Comparison of ENCODE assay signal across 8 mouse cellular contexts in the genomic region with DNA sequence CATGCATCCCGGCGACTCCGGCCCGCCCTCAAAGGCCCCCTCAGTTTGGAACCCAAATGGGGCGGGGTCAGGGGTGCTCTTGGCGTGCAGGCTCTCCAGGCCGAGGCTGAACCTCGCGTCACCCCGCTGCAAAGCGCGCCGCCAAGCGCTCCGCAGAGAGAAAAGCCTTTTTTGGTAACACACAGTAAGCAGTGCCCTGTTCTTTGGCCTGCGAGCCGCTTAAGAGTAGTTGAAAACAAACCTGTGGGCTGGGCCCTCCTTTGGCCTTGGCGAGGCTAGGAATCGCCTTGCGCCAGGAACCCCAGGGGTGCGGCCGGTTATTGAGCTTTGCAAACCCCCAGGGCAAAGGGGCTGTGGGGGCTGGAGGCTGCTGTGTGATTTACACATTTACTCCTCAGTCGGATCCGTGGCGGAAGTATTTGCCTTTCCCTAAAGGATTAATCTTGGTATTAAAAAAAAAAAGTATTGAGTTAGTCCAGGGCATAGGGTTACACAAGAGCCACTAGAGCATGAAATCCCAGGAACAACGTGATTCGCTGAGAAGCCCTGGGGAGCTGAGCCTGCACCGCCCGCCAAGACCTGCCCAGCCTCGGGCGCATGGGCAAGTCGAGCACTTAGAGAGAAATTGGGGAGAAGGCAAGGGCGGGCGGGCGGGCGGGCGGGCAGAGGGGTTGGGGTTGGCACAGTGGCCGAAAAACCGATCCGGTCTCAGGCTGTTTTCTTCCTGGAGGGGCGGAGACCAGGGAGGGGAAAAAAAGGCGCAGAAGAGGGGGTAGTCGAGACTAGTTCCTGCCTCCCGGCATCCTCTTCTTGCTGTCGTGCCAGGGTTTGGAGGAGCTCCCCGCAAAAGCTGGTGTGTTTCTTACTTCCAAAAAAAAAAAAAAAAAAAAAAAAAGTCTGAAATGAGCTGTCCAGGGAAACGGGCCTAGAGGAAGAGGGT. TPM values are rescaled to one million over a fixed set of nuclear protein-coding genes. Genes with fewer than 3 reads are reported as not detected.
A peak's percentile ranks its signal among the peaks of the same experiment; 100 is the strongest.
DNase-seq lines count a peak whose midpoint lies in the region; ATAC-seq and TF ChIP-seq lines count a peak whose summit lies in the region.

No protein-coding gene starts in this region.

- DNase-seq in 3134 (ENCODE audit: extremely low read depth, insufficient read length, low spot score), result peak; percentile 94
- peak; percentile 92 for DNase-seq in adrenal gland, adult 2 months
- peak; percentile 73 for DNase-seq in liver, postnatal 0 days

- TF ChIP-seq CTCF in liver, postnatal 0 days (IDR thresholded peaks at IDR 0.05; ENCODE audit: low read depth), result peak; percentile 54
- no peak for TF ChIP-seq CTCF in testis, adult 2 months (IDR thresholded peaks at IDR 0.05; ENCODE audit: control insufficient read depth, insufficient read depth, insufficient replicate concordance, low read depth, low read length)

- no peaks in the 10 kb centered on the region for H3K9me3 ChIP-seq in embryonic facial prominence, embryonic 13.5 days
- no peaks in the 10 kb centered on the region for H3K9me3 ChIP-seq in heart, embryonic 12.5 days (replicated peaks)
- H3K9me3 ChIP-seq in kidney, embryonic 16.5 days (ENCODE audit: low read length), result no peaks in the 10 kb centered on the region
- H3K9me3 ChIP-seq in liver, postnatal 0 days (ENCODE audit: low read length), result no peaks in the 10 kb centered on the region
- H3K9me3 ChIP-seq in neural tube, embryonic 13.5 days, result no peaks in the 10 kb centered on the region

- ATAC-seq in embryonic facial prominence, embryonic 13.5 days (ENCODE audit: insufficient number of reproducible peaks, insufficient read depth, low FRiP score, low TSS enrichment, low read depth), result peak; percentile 71
- ATAC-seq in heart, embryonic 12.5 days (ENCODE audit: insufficient number of reproducible peaks, low FRiP score), result peak; percentile 22; the same call in 1 of the 2 replicates
- ATAC-seq in kidney, embryonic 16.5 days (ENCODE audit: low FRiP score, low TSS enrichment), result peak; percentile 83
- peak; percentile 56 for ATAC-seq in liver, postnatal 0 days
- no peak for ATAC-seq in neural tube, embryonic 13.5 days (ENCODE audit: low read depth)

- H3K4me1 ChIP-seq in embryonic facial prominence, embryonic 13.5 days, result peaks cover 83% of the 10 kb centered on the region
- peaks cover 74% of the 10 kb centered on the region for H3K4me1 ChIP-seq in heart, embryonic 12.5 days (replicated peaks)
- peaks cover 80% of the 10 kb centered on the region for H3K4me1 ChIP-seq in kidney, embryonic 16.5 days (ENCODE audit: insufficient read depth, low read length)
- peaks cover 61% of the 10 kb centered on the region for H3K4me1 ChIP-seq in liver, postnatal 0 days (ENCODE audit: insufficient read depth)
- H3K4me1 ChIP-seq in neural tube, embryonic 13.5 days (replicated peaks), result peaks cover 85% of the 10 kb centered on the region
- H3K4me1 ChIP-seq in testis, adult 2 months (ENCODE audit: control insufficient read depth, insufficient read depth, low read length), result peaks cover 29% of the 10 kb centered on the region

- H3K4me2 ChIP-seq in embryonic facial prominence, embryonic 13.5 days, result peak overlapping the region; percentile 68
- H3K4me2 ChIP-seq in heart, embryonic 12.5 days, result peak overlapping the region; percentile 66
- peak overlapping the region; percentile 45 for H3K4me2 ChIP-seq in kidney, embryonic 16.5 days (replicated peaks; ENCODE audit: low read depth, low read length)
- H3K4me2 ChIP-seq in liver, postnatal 0 days (ENCODE audit: low read depth, low read length), result peak overlapping the region; percentile 83
- peak overlapping the region; percentile 53 for H3K4me2 ChIP-seq in neural tube, embryonic 13.5 days

- peak overlapping the region; percentile 99 for H3K27ac ChIP-seq in embryonic facial prominence, embryonic 13.5 days
- H3K27ac ChIP-seq in heart, embryonic 12.5 days (ENCODE audit: poor library complexity, severe bottlenecking), result peak overlapping the region; percentile 95
- peak overlapping the region; percentile 100 for H3K27ac ChIP-seq in kidney, embryonic 16.5 days (ENCODE audit: low read length)
- peak overlapping the region; percentile 99 for H3K27ac ChIP-seq in liver, postnatal 0 days (ENCODE audit: low read depth)
- peak overlapping the region; percentile 100 for H3K27ac ChIP-seq in neural tube, embryonic 13.5 days (replicated peaks)
- H3K27ac ChIP-seq in testis, adult 2 months (ENCODE audit: control insufficient read depth, insufficient read depth, low read depth, low read length), result peak overlapping the region; percentile 90

- H3K9ac ChIP-seq in embryonic facial prominence, embryonic 13.5 days, result peak overlapping the region; percentile 69
- H3K9ac ChIP-seq in heart, embryonic 12.5 days, result peak overlapping the region; percentile 70
- peak overlapping the region; percentile 50 for H3K9ac ChIP-seq in kidney, embryonic 16.5 days (replicated peaks; ENCODE audit: low read length)
- peak overlapping the region; percentile 69 for H3K9ac ChIP-seq in liver, postnatal 0 days (replicated peaks)
- peak overlapping the region; percentile 65 for H3K9ac ChIP-seq in neural tube, embryonic 13.5 days

- H3K27me3 ChIP-seq in embryonic facial prominence, embryonic 13.5 days, result no peaks in the 10 kb centered on the region
- H3K27me3 ChIP-seq in heart, embryonic 12.5 days (replicated peaks), result no peaks in the 10 kb centered on the region
- H3K27me3 ChIP-seq in kidney, embryonic 16.5 days (ENCODE audit: insufficient read depth, low read length), result no peaks in the 10 kb centered on the region
- H3K27me3 ChIP-seq in liver, postnatal 0 days (ENCODE audit: insufficient read depth, low read length), result peaks cover 17% of the 10 kb centered on the region
- H3K27me3 ChIP-seq in neural tube, embryonic 13.5 days, result no peaks in the 10 kb centered on the region
- no peaks in the 10 kb centered on the region for H3K27me3 ChIP-seq in testis, adult 2 months (ENCODE audit: control insufficient read depth, insufficient read depth, low read length)

- no peak for TF ChIP-seq POLR2A in testis, adult 2 months (IDR thresholded peaks at IDR 0.05; ENCODE audit: control insufficient read depth, low read depth, low read length)

- H3K36me3 ChIP-seq in embryonic facial prominence, embryonic 13.5 days, result no peaks in the 10 kb centered on the region
- no peaks in the 10 kb centered on the region for H3K36me3 ChIP-seq in heart, embryonic 12.5 days
- H3K36me3 ChIP-seq in kidney, embryonic 16.5 days (ENCODE audit: insufficient read depth, low read length), result no peaks in the 10 kb centered on the region
- H3K36me3 ChIP-seq in liver, postnatal 0 days (replicated peaks; ENCODE audit: insufficient read depth, low read length), result no peaks in the 10 kb centered on the region
- no peaks in the 10 kb centered on the region for H3K36me3 ChIP-seq in neural tube, embryonic 13.5 days
- H3K36me3 ChIP-seq in testis, adult 2 months (ENCODE audit: control insufficient read depth, insufficient read depth, low read length), result no peaks in the 10 kb centered on the region

- TF ChIP-seq EP300 in liver, postnatal 0 days (IDR thresholded peaks at IDR 0.05; ENCODE audit: low read depth), result no peak

- H3K4me3 ChIP-seq in embryonic facial prominence, embryonic 13.5 days, result peak overlapping the region; percentile 37
- peak overlapping the region; percentile 44 for H3K4me3 ChIP-seq in heart, embryonic 12.5 days
- H3K4me3 ChIP-seq in kidney, embryonic 16.5 days (ENCODE audit: low read length), result peak overlapping the region; percentile 39
- H3K4me3 ChIP-seq in liver, postnatal 0 days (ENCODE audit: low read depth, low read length), result peak overlapping the region; percentile 42
- H3K4me3 ChIP-seq in neural tube, embryonic 13.5 days, result peak overlapping the region; percentile 19
- H3K4me3 ChIP-seq in testis, adult 2 months (ENCODE audit: control insufficient read depth, low read depth, low read length), result peak overlapping the region; percentile 34

- under 1% methylated on average over 46 of the region's 47 CpGs for WGBS in embryonic facial prominence, embryonic 13.5 days
- 1% methylated on average over 47 of the region's 47 CpGs for WGBS in heart, embryonic 12.5 days
- WGBS in kidney, embryonic 16.5 days, result under 1% methylated on average over 47 of the region's 47 CpGs
- 0% methylated on average over 46 of the region's 47 CpGs for WGBS in liver, postnatal 0 days (ENCODE audit: insufficient replicate concordance)
- whole genome bisulfite sequencing in neural tube, embryonic 13.5 days, result 2% methylated on average over 47 of the region's 47 CpGs

RNA-seq across cellular contexts. Expression of a gene that starts 3.8 kb away (rescaled TPM):
- total RNA-seq in adrenal gland, adult 2 months (2021), result 10 to 100 TPM; 51.1 to 79.5 TPM
- polyA plus RNA-seq in adrenal gland, adult 2 months (2012; rRNA removed), result 121 and 122 TPM in 2 replicates
- polyA plus RNA-seq in embryonic facial prominence, embryonic 13.5 days (2015; fragmentation: Nextera tagmentation; extraction: Ambion mirVana), result 36.5 and 37.7 TPM in 2 replicates
- 57.8 and 59.5 TPM in 2 replicates for polyA plus RNA-seq in heart, embryonic 12.5 days (2016; fragmentation: Nextera tagmentation; extraction: Ambion mirVana)
- 30.3 and 30.4 TPM in 2 replicates for polyA plus RNA-seq in kidney, embryonic 16.5 days (2015; fragmentation: Nextera tagmentation; extraction: Ambion mirVana)
- 5.0 and 5.3 TPM in 2 replicates for polyA plus RNA-seq in liver, postnatal 0 days (2015; fragmentation: Nextera tagmentation; extraction: Ambion mirVana)
- polyA plus RNA-seq in neural tube, embryonic 13.5 days (2015; fragmentation: Nextera tagmentation; extraction: Ambion mirVana), result 59.9 and 60.7 TPM in 2 replicates
- polyA plus RNA-seq in testis, adult 2 months (2012; rRNA removed), result 2.8 and 3.2 TPM in 2 replicates

RNA-seq across cellular contexts. Expression of a gene that starts 58.4 kb away (rescaled TPM):
- total RNA-seq in adrenal gland, adult 2 months (2021), result 10 to 100 TPM; 17.9 to 29.3 TPM
- 38.5 and 39.8 TPM in 2 replicates for polyA plus RNA-seq in adrenal gland, adult 2 months (2012; rRNA removed)
- 24.3 TPM in 2 replicates for polyA plus RNA-seq in embryonic facial prominence, embryonic 13.5 days (2015; fragmentation: Nextera tagmentation; extraction: Ambion mirVana)
- polyA plus RNA-seq in heart, embryonic 12.5 days (2016; fragmentation: Nextera tagmentation; extraction: Ambion mirVana), result 28.9 and 29.3 TPM in 2 replicates
- polyA plus RNA-seq in kidney, embryonic 16.5 days (2015; fragmentation: Nextera tagmentation; extraction: Ambion mirVana), result 24.0 and 24.9 TPM in 2 replicates
- 4.4 and 4.7 TPM in 2 replicates for polyA plus RNA-seq in liver, postnatal 0 days (2015; fragmentation: Nextera tagmentation; extraction: Ambion mirVana)
- polyA plus RNA-seq in neural tube, embryonic 13.5 days (2015; fragmentation: Nextera tagmentation; extraction: Ambion mirVana), result 39.2 and 45.6 TPM in 2 replicates
- 42.7 and 45.6 TPM in 2 replicates for polyA plus RNA-seq in testis, adult 2 months (2012; rRNA removed)
